Mouse (Mus musculus) CD4-positive helper T cell, adult 2 months (primary cell): ENCODE measurements around the gene Zkscan3.
"Not testable (repeated sequence)": the region's sequence is repeated elsewhere in the genome, so short reads cannot be mapped to it uniquely, and the experiment has no call there.

Experiments
- DNase-seq: peaks from one replicate; pipeline ENCODE4 v3.0.0-alpha.2; 2012; ENCODE audit warnings: low read depth, missing footprints, low spot score

Gene Zkscan3

GRCm38 (mm10) chr13:21397486-21397885 is 5.1 kb downstream of the Zkscan3 start:
- DNase-seq = no peak

- not testable (repeated sequence) for DNase-seq
Observed at GRCm38 (mm10) chr13:21396048-21396447, 6.5 kb downstream of the Zkscan3 start.

- DNase-seq = no peak
Observed at GRCm38 (mm10) chr13:21395623-21396022, 6.9 kb downstream of the Zkscan3 start.

GRCm38 (mm10) chr13:21395211-21395610 is 7.3 kb downstream of the Zkscan3 start:
- DNase-seq = no peak

GRCm38 (mm10) chr13:21377773-21378172 is 24.8 kb downstream of the Zkscan3 start:
- no peak for DNase-seq

- no peak for DNase-seq
Observed at GRCm38 (mm10) chr13:21372700-21373099, 29.9 kb downstream of the Zkscan3 start.

GRCm38 (mm10) chr13:21366635-21367034 is 35.9 kb downstream of the Zkscan3 start:
- DNase-seq = peak; percentile 70

- DNase-seq = no peak
Observed at GRCm38 (mm10) chr13:21363719-21364118, 38.8 kb downstream of the Zkscan3 start.

- DNase-seq = peak; percentile 79
Observed at GRCm38 (mm10) chr13:21362621-21363248, 39.8 kb downstream of the Zkscan3 start, which contains the start of gene Zscan12. Gene Zscan12, plus strand, starts transcription at chr13:21362820.

GRCm38 (mm10) chr13:21350593-21350992 is 52.0 kb downstream of the Zkscan3 start:
- DNase-seq = no peak

GRCm38 (mm10) chr13:21346610-21347009 is 55.9 kb downstream of the Zkscan3 start, which contains the start of gene Olfr1367:
Gene Olfr1367, plus strand, starts transcription at chr13:21346910.
- no peak for DNase-seq
